Mouse (Mus musculus): ENCODE measurements around the gene Rad51b. TPM values are rescaled to one million over a fixed set of nuclear protein-coding genes. Genes with fewer than 3 reads are reported as not detected.

The Rad51b gene
- total and polyA plus RNA-seq, 3 experiments, result 6.5 to 8.6 (median 8.5) TPM

DNA sequence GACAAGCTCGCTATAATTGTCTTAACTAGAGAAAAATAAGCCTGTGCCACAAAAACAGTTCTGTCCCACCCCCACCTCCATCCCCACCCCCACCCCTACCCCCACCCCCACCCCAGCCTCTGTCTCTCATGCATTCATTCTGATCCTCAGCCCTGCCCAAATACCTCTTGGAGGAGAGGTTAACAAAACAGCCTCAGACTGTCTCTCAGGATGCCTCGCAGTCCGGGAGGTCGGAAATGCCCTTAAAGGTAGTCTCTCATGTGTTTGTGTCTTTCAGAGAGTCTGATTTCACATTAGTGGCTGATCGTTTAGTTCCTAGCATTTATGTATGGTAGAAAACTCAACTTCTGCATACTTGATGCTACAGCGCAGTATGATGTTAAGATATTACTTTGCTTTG lies 384.5 kb downstream of the Rad51b start:
- TF ChIP-seq MYC (IDR thresholded peaks at IDR 0.05; ENCODE audit: low read depth, low read length) (no peak), ETS1 (conservative IDR thresholded peaks at IDR 0.05; ENCODE audit: low read depth, low read length) (no peak), TCF12 (IDR thresholded peaks at IDR 0.05; ENCODE audit: low read depth, low read length) (no peak), BHLHE40 (IDR thresholded peaks at IDR 0.05; ENCODE audit: low read depth, low read length) (no peak), NRF1 (IDR thresholded peaks at IDR 0.05; ENCODE audit: low read depth, low read length) (no peak), IRF4 (IDR thresholded peaks at IDR 0.05; ENCODE audit: low read depth, low read length) (no peak), CHD2 (IDR thresholded peaks at IDR 0.05; ENCODE audit: low read length) (no peak), MEF2A (IDR thresholded peaks at IDR 0.05; ENCODE audit: borderline replicate concordance, low read depth, low read length) (no peak)

DNA sequence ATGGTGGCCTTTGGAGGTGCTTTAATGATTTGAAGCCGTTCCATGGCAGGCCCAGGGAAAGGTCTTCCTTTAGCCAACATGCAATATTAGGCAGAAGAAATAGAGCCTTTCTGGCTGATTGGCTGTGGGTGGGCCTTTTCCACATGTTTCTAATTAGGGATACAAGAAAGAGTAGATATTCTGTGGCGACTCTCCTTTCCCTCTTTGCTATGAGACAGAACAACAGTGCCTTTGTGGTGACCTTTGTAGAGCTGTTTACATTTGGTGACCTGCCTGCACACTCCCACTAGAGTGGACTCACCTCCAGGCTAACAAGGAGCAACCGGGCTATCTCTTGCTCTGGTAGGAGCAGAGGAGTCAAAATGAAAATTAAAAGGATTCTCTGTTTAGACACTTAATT lies 386.3 kb downstream of the Rad51b start:
- dilution Hi-C loops (cut with MboI; ENCODE audit: extremely low pct_ligation_motif_present, extremely low pct_unique_long_range_greater_than_20kb, low sequenced_read_pairs), result no loop called here

More for the DNA sequence above, 384.5 kb downstream of the Rad51b start:
- H3K79me2 ChIP-seq (replicated peaks; ENCODE audit: control insufficient read depth, extremely low read depth, insufficient read depth, poor library complexity, severe bottlenecking), result no peaks in the 10 kb centered on the region
- dilution Hi-C loops (cut with MboI; ENCODE audit: extremely low pct_ligation_motif_present, extremely low pct_unique_long_range_greater_than_20kb, low sequenced_read_pairs) (no loop called here), in situ Hi-C loops (cut with MboI; ENCODE audit: low pct_ligation_motif_present, low pct_unique_long_range_greater_than_20kb, low sequenced_read_pairs) (no loop called here)
- H3K9ac ChIP-seq (ENCODE audit: insufficient read depth, low read depth), result no peak overlapping the region
- DNase-seq (ENCODE audit: extremely low read depth), result no peak
- H3K4me3 ChIP-seq (replicated peaks in 1 of 3; ENCODE audit: low read depth in 2 of 3, low read length in 2 of 3, poor library complexity in 1 of 3), result no peak overlapping the region
- H3K4me1 ChIP-seq (ENCODE audit: control insufficient read depth in 1 of 2, insufficient read depth in 2 of 2), result peaks cover 3 to 21% of the 10 kb centered on the region in 2 experiments; a peak in 3 of 4 replicates
- H3K36me3 ChIP-seq (replicated peaks in 1 of 2; ENCODE audit: control insufficient read depth in 1 of 2, insufficient read depth in 1 of 2, low read length in 1 of 2), result no peaks in the 10 kb centered on the region
- H3K27me3 ChIP-seq (replicated peaks), result no peaks in the 10 kb centered on the region
- no peak overlapping the region for H3K27ac ChIP-seq (ENCODE audit: insufficient read depth, low read depth)
- no peak overlapping the region for H3K4me2 ChIP-seq (ENCODE audit: insufficient read depth, low read depth, poor library complexity, severe bottlenecking)
- no peaks in the 10 kb centered on the region for H3K9me3 ChIP-seq (replicated peaks; ENCODE audit: low read length)

More for the DNA sequence above, 386.3 kb downstream of the Rad51b start:
- Histone ChIP-seq H3K9me3 (replicated peaks; ENCODE audit: low read length) (no peaks in the 10 kb centered on the region), H3K4me1 (ENCODE audit: control insufficient read depth in 1 of 2, insufficient read depth in 2 of 2) (peaks cover 7 to 36% of the 10 kb centered on the region in 2 experiments; a peak in 3 of 4 replicates), H3K27ac (ENCODE audit: insufficient read depth, low read depth) (no peak overlapping the region), H3K79me2 (replicated peaks; ENCODE audit: control insufficient read depth, extremely low read depth, insufficient read depth, poor library complexity, severe bottlenecking) (no peaks in the 10 kb centered on the region), H3K4me3 (replicated peaks in 1 of 3; ENCODE audit: low read depth in 2 of 3, low read length in 2 of 3, poor library complexity in 1 of 3) (no peak overlapping the region), H3K27me3 (replicated peaks) (no peaks in the 10 kb centered on the region), H3K9ac (ENCODE audit: insufficient read depth, low read depth) (no peak overlapping the region), H3K36me3 (replicated peaks in 1 of 2; ENCODE audit: control insufficient read depth in 1 of 2, insufficient read depth in 1 of 2, low read length in 1 of 2) (no peaks in the 10 kb centered on the region), H3K4me2 (ENCODE audit: insufficient read depth, low read depth, poor library complexity, severe bottlenecking) (no peak overlapping the region)
- no peak for TF ChIP-seq ZMIZ1 (IDR thresholded peaks at IDR 0.05; ENCODE audit: low read depth, low read length)
- no peak for TF ChIP-seq MAFK (IDR thresholded peaks at IDR 0.05; ENCODE audit: insufficient replicate concordance, low read length)
- TF ChIP-seq GABPA (IDR thresholded peaks at IDR 0.05; ENCODE audit: insufficient replicate concordance, low read depth, low read length), result no peak
- no peak for TF ChIP-seq CHD2 (IDR thresholded peaks at IDR 0.05; ENCODE audit: low read length)
- no peak for TF ChIP-seq ETS1 (conservative IDR thresholded peaks at IDR 0.05; ENCODE audit: low read depth, low read length)
- no peak for TF ChIP-seq MAX (IDR thresholded peaks at IDR 0.05; ENCODE audit: low read length)
- no peak for TF ChIP-seq UBTF (IDR thresholded peaks at IDR 0.05; ENCODE audit: low read depth, low read length)
- no peak for TF ChIP-seq BHLHE40 (IDR thresholded peaks at IDR 0.05; ENCODE audit: low read depth, low read length)
- no peak for TF ChIP-seq ZC3H11A (IDR thresholded peaks at IDR 0.05; ENCODE audit: low read depth, low read length)
- no peak for TF ChIP-seq MYC (IDR thresholded peaks at IDR 0.05; ENCODE audit: low read depth, low read length)
- no peak for TF ChIP-seq RAD21 (IDR thresholded peaks at IDR 0.05; ENCODE audit: low read depth, low read length)
- TF ChIP-seq ELF1 (IDR thresholded peaks at IDR 0.05; ENCODE audit: low read depth, low read length), result no peak
- no peak for TF ChIP-seq ZKSCAN1 (IDR thresholded peaks at IDR 0.05; ENCODE audit: borderline replicate concordance, low read depth, low read length)
- TF ChIP-seq TBP (conservative IDR thresholded peaks at IDR 0.05; ENCODE audit: low read depth, low read length), result no peak
- no peak for TF ChIP-seq TCF12 (IDR thresholded peaks at IDR 0.05; ENCODE audit: low read depth, low read length)
- no peak for TF ChIP-seq KAT2A (IDR thresholded peaks at IDR 0.05; ENCODE audit: insufficient replicate concordance, low read length)
- no peak for TF ChIP-seq CTCF (conservative IDR thresholded peaks at IDR 0.05 in 1 of 2, IDR thresholded peaks at IDR 0.05 in 1 of 2; ENCODE audit: low read depth in 2 of 2, low read length in 2 of 2)
- TF ChIP-seq RCOR1 (conservative IDR thresholded peaks at IDR 0.05; ENCODE audit: low read depth, low read length), result no peak
- TF ChIP-seq MEF2A (IDR thresholded peaks at IDR 0.05; ENCODE audit: borderline replicate concordance, low read depth, low read length), result no peak
- in situ Hi-C loops (cut with MboI; ENCODE audit: low pct_ligation_motif_present, low pct_unique_long_range_greater_than_20kb, low sequenced_read_pairs), result no loop called here
- no peak for DNase-seq (ENCODE audit: extremely low read depth)
